Mouse (Mus musculus): ENCODE results near the gene Vamp4. TPM values are rescaled to one million over a fixed set of nuclear protein-coding genes. Genes with fewer than 3 reads are reported as not detected.

Vamp4 gene
- 41.2 TPM for polyA plus RNA-seq (2014; fragmentation: Illumina TruSeq; extraction: RNeasy Lipid Tissue Mini Kit (QIAGEN cat#74804); ENCODE audit: low read depth, low replicate concordance)

GRCm38 (mm10) chr1:162570260-162570748, at the start of gene Vamp4:
Gene Vamp4, plus strand, starts transcription at chr1:162570515.

DNA sequence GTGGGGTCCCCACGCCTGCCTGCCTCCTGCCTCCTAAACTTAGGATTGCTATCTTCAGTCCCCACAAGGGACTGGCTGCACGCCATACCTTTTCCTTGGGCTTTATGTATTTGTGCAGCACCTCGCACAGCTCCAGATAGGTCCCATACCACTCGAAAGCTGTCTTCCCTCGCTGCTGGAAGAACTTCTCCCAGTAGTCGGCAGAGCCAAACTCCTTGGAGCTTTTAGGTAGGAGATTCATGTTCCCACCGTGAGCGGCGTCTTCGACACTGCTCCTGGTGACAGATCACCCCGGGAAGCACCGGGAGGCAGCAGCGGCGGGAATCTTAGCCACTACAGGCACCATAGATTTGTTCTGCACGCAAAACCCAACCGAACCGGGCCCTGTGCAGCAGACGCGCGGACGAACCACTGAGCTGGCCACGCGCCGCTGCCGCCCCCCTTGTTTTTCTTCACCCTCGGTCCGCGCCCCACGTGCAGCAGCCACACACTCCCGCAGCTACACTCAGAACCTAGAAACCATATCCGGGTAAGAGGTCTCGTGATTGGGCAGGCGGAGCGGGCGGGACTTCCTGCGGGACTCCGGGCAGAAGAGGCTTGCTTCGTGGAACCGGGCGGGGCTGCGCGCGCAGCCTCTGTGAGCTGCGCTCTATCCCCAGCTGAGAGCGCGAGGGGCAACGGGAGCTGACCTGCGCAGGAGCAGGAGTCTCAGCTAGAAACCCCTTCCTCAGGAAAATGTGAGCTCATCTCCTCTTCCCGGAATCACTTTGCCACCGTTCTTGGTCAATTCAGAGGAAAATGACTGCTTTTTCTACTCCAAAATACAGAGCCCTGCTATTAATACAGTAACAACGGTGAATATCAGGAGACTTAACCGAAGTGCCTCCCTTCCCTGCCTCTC, 22.0 kb upstream of the Vamp4 start, which contains the start of gene Mettl13:
Gene Mettl13 (minus strand): TSS at position 536 of the 901 bp plus-strand sequence.

DNA sequence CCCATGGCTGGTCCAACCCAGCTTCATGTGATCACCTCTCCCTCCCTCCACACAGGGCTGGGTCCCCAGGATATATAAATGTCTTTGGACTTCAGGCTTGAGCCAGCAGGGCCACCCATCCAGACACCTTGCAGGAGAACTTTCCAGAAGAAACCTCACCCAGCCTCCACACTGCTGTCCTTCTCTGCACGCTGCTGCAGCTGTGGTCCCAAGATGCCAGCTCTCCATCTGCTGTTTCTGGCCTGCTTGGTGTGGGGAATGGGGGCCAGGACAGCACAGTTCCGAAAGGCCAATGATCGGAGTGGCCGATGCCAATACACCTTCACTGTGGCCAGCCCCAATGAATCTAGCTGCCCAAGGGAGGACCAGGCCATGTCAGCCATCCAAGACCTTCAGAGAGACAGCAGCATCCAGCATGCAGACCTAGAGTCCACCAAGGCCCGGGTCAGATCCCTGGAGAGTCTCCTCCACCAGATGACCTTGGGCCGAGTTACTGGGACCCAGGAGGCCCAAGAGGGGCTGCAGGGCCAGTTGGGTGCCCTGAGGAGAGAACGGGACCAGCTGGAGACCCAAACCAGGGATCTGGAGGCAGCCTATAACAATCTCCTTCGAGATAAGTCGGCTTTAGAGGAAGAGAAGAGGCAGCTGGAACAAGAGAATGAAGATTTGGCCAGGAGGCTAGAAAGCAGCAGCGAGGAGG, 68.9 kb downstream of the Vamp4 start, which contains the start of gene Myoc:
Gene Myoc (plus strand): TSS at position 105 of the 700 bp plus-strand sequence.

Other genes with a start within 250 kb of the Vamp4 start
- gene Dnm3, start 92.5 kb upstream of the Vamp4 start, polyA plus RNA-seq (2014; fragmentation: Illumina TruSeq; extraction: RNeasy Lipid Tissue Mini Kit (QIAGEN cat#74804); ENCODE audit: low read depth, low replicate concordance) = 0.42 TPM
- gene Mettl13, start 22.0 kb upstream of the Vamp4 start, polyA plus RNA-seq (2014; fragmentation: Illumina TruSeq; extraction: RNeasy Lipid Tissue Mini Kit (QIAGEN cat#74804); ENCODE audit: low read depth, low replicate concordance) = 1.4 TPM
- not detected for gene Myoc, start 68.6 kb downstream of the Vamp4 start, polyA plus RNA-seq (2014; fragmentation: Illumina TruSeq; extraction: RNeasy Lipid Tissue Mini Kit (QIAGEN cat#74804); ENCODE audit: low read depth, low replicate concordance)
- not detected for gene Myocos, start 87.7 kb downstream of the Vamp4 start, polyA plus RNA-seq (2014; fragmentation: Illumina TruSeq; extraction: RNeasy Lipid Tissue Mini Kit (QIAGEN cat#74804); ENCODE audit: low read depth, low replicate concordance)
- gene Prrc2c, start 170.0 kb downstream of the Vamp4 start, polyA plus RNA-seq (2014; fragmentation: Illumina TruSeq; extraction: RNeasy Lipid Tissue Mini Kit (QIAGEN cat#74804); ENCODE audit: low read depth, low replicate concordance) = 17.9 TPM
- 20.1 TPM for gene Fmo4, start 243.5 kb downstream of the Vamp4 start, polyA plus RNA-seq (2014; fragmentation: Illumina TruSeq; extraction: RNeasy Lipid Tissue Mini Kit (QIAGEN cat#74804); ENCODE audit: low read depth, low replicate concordance)

Data from liver, adult 10 weeks (tissue).